In the genomic region with DNA sequence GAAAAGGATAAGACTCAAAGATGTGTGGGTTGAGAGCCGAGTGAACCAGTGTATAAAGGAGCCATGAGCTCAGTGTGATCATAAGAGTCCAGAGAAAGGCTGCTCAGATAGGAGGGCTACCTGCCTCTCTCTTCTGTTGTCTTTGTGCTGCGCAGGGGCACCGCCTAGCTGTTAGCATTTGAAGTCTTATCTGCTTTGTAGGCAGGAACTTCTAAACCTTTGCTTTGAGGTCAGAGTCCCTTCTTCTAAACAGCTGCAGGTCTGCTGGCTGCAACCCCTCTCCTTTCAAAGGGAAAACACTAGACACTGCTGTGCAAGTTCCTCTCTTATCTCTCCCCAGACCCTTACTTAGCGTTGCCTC, we compare ENCODE assay signal across 1 mouse cellular context.
A peak's percentile ranks its signal among the peaks of the same experiment; 100 is the strongest.
TF ChIP-seq lines count a peak whose summit lies in the region.

No protein-coding gene starts in this region.

TF ChIP-seq in CH12.LX, 34 proteins besides CTCF, POLR2A, EP300 and RAD21 (continued from another document):
- TF ChIP-seq NRF1 (IDR thresholded peaks at IDR 0.05; ENCODE audit: low read depth, low read length) = 0 out of 2 replicates have a peak, but pooled peaks have one; percentile 22
- no peak for TF ChIP-seq ETS1 (conservative IDR thresholded peaks at IDR 0.05; ENCODE audit: low read depth, low read length)
- TF ChIP-seq MAFK (IDR thresholded peaks at IDR 0.05; ENCODE audit: insufficient replicate concordance, low read length) = no peak
- no peak for TF ChIP-seq ELF1 (IDR thresholded peaks at IDR 0.05; ENCODE audit: low read depth, low read length)
